Comparison of ENCODE assay signal across 8 mouse cellular contexts in the genomic region with DNA sequence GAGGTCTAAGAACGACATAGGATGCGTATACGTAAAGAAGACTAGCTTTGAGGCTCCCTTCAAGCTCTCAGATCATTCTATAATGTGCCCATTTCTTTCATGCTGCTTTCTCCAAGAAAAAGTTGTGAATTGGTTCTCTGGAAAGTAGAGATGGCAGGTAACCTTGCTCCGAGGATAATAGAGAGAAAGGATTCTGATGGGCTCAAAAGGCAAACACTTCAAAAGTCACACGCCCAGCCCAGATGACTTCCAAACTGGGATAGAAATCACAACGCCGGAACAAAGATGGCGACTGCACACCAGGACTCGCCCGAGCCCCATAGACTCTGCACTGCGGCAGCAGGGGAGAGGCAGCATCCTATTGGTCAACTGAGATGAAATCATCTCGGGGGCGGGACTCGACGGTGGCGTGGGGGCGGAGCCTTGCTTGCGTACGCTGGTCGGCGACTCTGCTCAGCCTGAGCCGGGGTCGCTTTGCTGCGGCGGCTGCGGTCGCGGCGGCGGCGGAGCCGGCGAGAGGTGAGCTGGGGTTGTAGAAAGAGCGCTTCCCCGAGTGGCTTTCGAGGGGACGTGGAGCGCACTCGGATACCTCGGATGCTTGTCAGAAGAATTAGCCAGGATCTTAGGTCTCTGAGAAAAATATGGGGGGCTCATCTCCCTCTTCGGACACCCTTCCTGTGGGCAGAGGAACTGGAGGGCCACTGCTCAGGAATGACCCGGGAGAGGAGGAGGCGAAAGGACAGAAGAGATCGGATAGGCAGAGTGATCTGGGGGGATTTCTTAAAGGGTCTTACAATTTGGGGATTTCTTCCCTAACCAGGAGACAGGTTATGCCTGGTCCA. TPM values are rescaled to one million over a fixed set of nuclear protein-coding genes. Genes with fewer than 3 reads are reported as not detected.
A peak's percentile ranks its signal among the peaks of the same experiment; 100 is the strongest.
DNase-seq lines count a peak whose midpoint lies in the region; ATAC-seq lines count a peak whose summit lies in the region.

A gene (plus strand): TSS at position 407 of the 842 bp plus-strand sequence.

- peak; percentile 94 for ATAC-seq in megakaryocyte progenitor cell, adult 5-6 weeks (replicated peaks; ENCODE audit: poor library complexity)

- DNase-seq in adipocyte (ENCODE audit: low spot score) = peak; percentile 96
- peak; percentile 98 for DNase-seq in embryo, embryonic 10 days (ENCODE audit: low spot score)
- DNase-seq in gastrocnemius, postnatal 10 days = peak; percentile 96
- DNase-seq in induced T-regulatory cell, adult 2 months (ENCODE audit: low read depth) = peak; percentile 97
- peak; percentile 92 to 98 for DNase-seq in left cerebral cortex, adult 9 months (ENCODE audit: low spot score in 2 of 2)
- peak; percentile 97 for DNase-seq in right cerebral cortex, postnatal 14 days
- peak; percentile 98 for DNase-seq in urinary bladder, postnatal 36 days (ENCODE audit: low spot score in 2 of 2)

RNA-seq across cellular contexts. Expression of the gene that starts here (rescaled TPM):
- total RNA-seq in gastrocnemius, postnatal 10 days (2021) = 10 to 100 TPM; 52.9 to 59.9 TPM
- 21.4 and 35.3 TPM in 2 replicates for total RNA-seq in megakaryocyte progenitor cell, adult 5-6 weeks (2015)
- 38.1 and 50.1 TPM in 2 replicates for total RNA-seq in megakaryocyte progenitor cell, adult 5-6 weeks (2017)

Comparison
In these comparisons a context has a peak if more than half of its experiments do, and no peak if none do; other contexts are left out.
1. Peak in every context shown above with its lines: DNase-seq and ATAC-seq.